Mouse (Mus musculus): ENCODE results near the gene Gm8206. TPM values are rescaled to one million over a fixed set of nuclear protein-coding genes. Genes with fewer than 3 reads are reported as not detected.
"Not testable (repeated sequence)": the region's sequence is repeated elsewhere in the genome, so short reads cannot be mapped to it uniquely, and the experiment has no call there.

Gene Gm8206
- 1 to 10 TPM in 1 of 2 experiments, not detected in 1; 1.1 TPM for total RNA-seq (2021)

- intact Hi-C loops (cut with DNase I); DNase-seq: not testable (repeated sequence)
Measured at GRCm38 (mm10) chr14:6093842-6094241, at the start of gene Gm8206. Gene Gm8206 (minus strand): TSS chr14:6093942.

- intact Hi-C loops (cut with DNase I); DNase-seq: not testable (repeated sequence)
Measured at GRCm38 (mm10) chr14:6125707-6126106, 32.0 kb upstream of the Gm8206 start, which contains the start of gene Gm3476. Gene Gm3476 (minus strand): TSS chr14:6125807.

- DNase-seq = peak; percentile 51 to 66
- intact Hi-C loops (cut with DNase I) = not testable (repeated sequence)
Measured at GRCm38 (mm10) chr14:6108272-6108925, 14.7 kb upstream of the Gm8206 start, which contains the start of gene Gm3468. Gene Gm3468 (minus strand): TSS chr14:6108665.

GRCm38 (mm10) chr14:6107500-6107899 lies 13.8 kb upstream of the Gm8206 start:
- DNase-seq = peak in 1 of 2 experiments; percentile 2
- intact Hi-C loops (cut with DNase I) = not testable (repeated sequence)

GRCm38 (mm10) chr14:6058167-6058566 lies 35.6 kb downstream of the Gm8206 start, which contains the start of gene Gm6337:
Gene Gm6337 (minus strand): TSS chr14:6058267.
- intact Hi-C loops (cut with DNase I); DNase-seq: not testable (repeated sequence)

- intact Hi-C loops (cut with DNase I); DNase-seq: not testable (repeated sequence)
Measured at GRCm38 (mm10) chr14:5987136-5987535, 106.6 kb downstream of the Gm8206 start.

GRCm38 (mm10) chr14:5979037-5979436 lies 114.7 kb downstream of the Gm8206 start, which contains the start of gene Gm3453:
Gene Gm3453 (minus strand): TSS chr14:5979137.
- intact Hi-C loops (cut with DNase I); DNase-seq: not testable (repeated sequence)

Other genes starting within 250 kb of the Gm8206 start
- 1 to 10 TPM in 1 of 2 experiments, under 1 TPM in 1; 0.57 to 1.3 TPM for gene Gm8237, start 213.6 kb downstream of the Gm8206 start, total RNA-seq (2021)
- gene Gm3248, start 132.2 kb downstream of the Gm8206 start, total RNA-seq (2021) = under 1 TPM; 0.57 to 0.81 TPM
- gene Gm3453, start 114.8 kb downstream of the Gm8206 start, total RNA-seq (2021) = not detected
- not detected for gene Gm6337, start 35.7 kb downstream of the Gm8206 start, total RNA-seq (2021)
- under 1 TPM; 0.36 to 0.57 TPM for gene Gm3468, start 14.7 kb upstream of the Gm8206 start, total RNA-seq (2021)
- not detected for gene Gm3476, start 31.9 kb upstream of the Gm8206 start, total RNA-seq (2021)
- gene Gm21560, start 125.3 kb upstream of the Gm8206 start, total RNA-seq (2021) = 1 to 10 TPM; 1.2 to 1.3 TPM
- 1 to 10 TPM in 1 of 2 experiments, under 1 TPM in 1; 0.89 to 1.4 TPM for gene Gm3411, start 193.3 kb upstream of the Gm8206 start, total RNA-seq (2021)
- gene Gm21103, start 210.9 kb upstream of the Gm8206 start, total RNA-seq (2021) = not detected
- not detected for gene Gm3618, start 249.7 kb upstream of the Gm8206 start, total RNA-seq (2021)

Data from heart, postnatal 10 days (tissue).